Mouse (Mus musculus): ENCODE results near the gene Kdm5a. TPM values are rescaled to one million over a fixed set of nuclear protein-coding genes. Genes with fewer than 3 reads are reported as not detected.

Kdm5a gene
- polyA plus RNA-seq, 1 experiment = 19.2 TPM

- peaks cover 12% of the 10 kb centered on the region; the same call in 1 of the 2 replicates for H3K4me1 ChIP-seq (ENCODE audit: control insufficient read depth, insufficient read depth, insufficient read length, low read length)
- peak overlapping the region; percentile 81 for H3K4me3 ChIP-seq (ENCODE audit: insufficient read depth, low read depth, low read length)
- peak overlapping the region; percentile 58 for H3K27ac ChIP-seq (replicated peaks; ENCODE audit: low read depth, low read length)
Observed at GRCm38 (mm10) chr6:120365051-120365450, 1.1 kb downstream of the Kdm5a start.

- Histone ChIP-seq H3K4me3 (ENCODE audit: insufficient read depth, low read depth, low read length) (no peak overlapping the region), H3K27ac (replicated peaks; ENCODE audit: low read depth, low read length) (no peak overlapping the region), H3K4me1 (ENCODE audit: control insufficient read depth, insufficient read depth, insufficient read length, low read length) (no peaks in the 10 kb centered on the region)
Observed at GRCm38 (mm10) chr6:120376736-120377135, 12.8 kb downstream of the Kdm5a start.

- Histone ChIP-seq H3K4me3 (ENCODE audit: insufficient read depth, low read depth, low read length) (no peak overlapping the region), H3K27ac (replicated peaks; ENCODE audit: low read depth, low read length) (no peak overlapping the region), H3K4me1 (ENCODE audit: control insufficient read depth, insufficient read depth, insufficient read length, low read length) (no peaks in the 10 kb centered on the region)
Observed at GRCm38 (mm10) chr6:120390054-120390453, 26.1 kb downstream of the Kdm5a start.

GRCm38 (mm10) chr6:120392811-120393210 lies 28.9 kb downstream of the Kdm5a start:
- Histone ChIP-seq H3K27ac (replicated peaks; ENCODE audit: low read depth, low read length) (no peak overlapping the region), H3K4me1 (ENCODE audit: control insufficient read depth, insufficient read depth, insufficient read length, low read length) (no peaks in the 10 kb centered on the region), H3K4me3 (ENCODE audit: insufficient read depth, low read depth, low read length) (no peak overlapping the region)

GRCm38 (mm10) chr6:120395622-120396345 lies 31.9 kb downstream of the Kdm5a start:
- no peak overlapping the region for H3K27ac ChIP-seq (replicated peaks; ENCODE audit: low read depth, low read length)
- H3K4me1 ChIP-seq (ENCODE audit: control insufficient read depth, insufficient read depth, insufficient read length, low read length) = no peaks in the 10 kb centered on the region
- no peak overlapping the region for H3K4me3 ChIP-seq (ENCODE audit: insufficient read depth, low read depth, low read length)

GRCm38 (mm10) chr6:120403936-120404335 lies 40.0 kb downstream of the Kdm5a start:
- Histone ChIP-seq H3K4me1 (ENCODE audit: control insufficient read depth, insufficient read depth, insufficient read length, low read length) (no peaks in the 10 kb centered on the region), H3K27ac (replicated peaks; ENCODE audit: low read depth, low read length) (no peak overlapping the region), H3K4me3 (ENCODE audit: insufficient read depth, low read depth, low read length) (no peak overlapping the region)

- no peak overlapping the region for H3K27ac ChIP-seq (replicated peaks; ENCODE audit: low read depth, low read length)
- no peak overlapping the region for H3K4me3 ChIP-seq (ENCODE audit: insufficient read depth, low read depth, low read length)
- peaks cover 3% of the 10 kb centered on the region; the same call in 1 of the 2 replicates for H3K4me1 ChIP-seq (ENCODE audit: control insufficient read depth, insufficient read depth, insufficient read length, low read length)
Observed at GRCm38 (mm10) chr6:120438161-120438560, 74.2 kb downstream of the Kdm5a start.

- Histone ChIP-seq H3K4me1 (ENCODE audit: control insufficient read depth, insufficient read depth, insufficient read length, low read length) (peaks cover 3% of the 10 kb centered on the region; the same call in 1 of the 2 replicates), H3K4me3 (ENCODE audit: insufficient read depth, low read depth, low read length) (no peak overlapping the region), H3K27ac (replicated peaks; ENCODE audit: low read depth, low read length) (no peak overlapping the region; the same call in 1 of the 2 replicates)
Observed at GRCm38 (mm10) chr6:120442171-120442749, 78.3 kb downstream of the Kdm5a start.

GRCm38 (mm10) chr6:120443363-120444355 lies 79.7 kb downstream of the Kdm5a start:
- Histone ChIP-seq H3K4me3 (ENCODE audit: insufficient read depth, low read depth, low read length) (no peak overlapping the region), H3K27ac (replicated peaks; ENCODE audit: low read depth, low read length) (no peak overlapping the region), H3K4me1 (ENCODE audit: control insufficient read depth, insufficient read depth, insufficient read length, low read length) (peaks cover 3% of the 10 kb centered on the region; the same call in 1 of the 2 replicates)

- Histone ChIP-seq H3K27ac (replicated peaks; ENCODE audit: low read depth, low read length) (no peak overlapping the region), H3K4me3 (ENCODE audit: insufficient read depth, low read depth, low read length) (no peak overlapping the region), H3K4me1 (ENCODE audit: control insufficient read depth, insufficient read depth, insufficient read length, low read length) (peaks cover 6% of the 10 kb centered on the region; the same call in 1 of the 2 replicates)
Observed at GRCm38 (mm10) chr6:120450208-120450607, 86.3 kb downstream of the Kdm5a start.

- H3K4me1 ChIP-seq (ENCODE audit: control insufficient read depth, insufficient read depth, insufficient read length, low read length) = peaks cover 6% of the 10 kb centered on the region; the same call in 1 of the 2 replicates
- no peak overlapping the region for H3K4me3 ChIP-seq (ENCODE audit: insufficient read depth, low read depth, low read length)
- H3K27ac ChIP-seq (replicated peaks; ENCODE audit: low read depth, low read length) = no peak overlapping the region
Observed at GRCm38 (mm10) chr6:120452384-120453102, 88.6 kb downstream of the Kdm5a start.

GRCm38 (mm10) chr6:120453103-120453445 lies 89.2 kb downstream of the Kdm5a start:
- no peak overlapping the region for H3K27ac ChIP-seq (replicated peaks; ENCODE audit: low read depth, low read length)
- H3K4me3 ChIP-seq (ENCODE audit: insufficient read depth, low read depth, low read length) = no peak overlapping the region
- H3K4me1 ChIP-seq (ENCODE audit: control insufficient read depth, insufficient read depth, insufficient read length, low read length) = peaks cover 6% of the 10 kb centered on the region; the same call in 1 of the 2 replicates

- no peak overlapping the region for H3K27ac ChIP-seq (replicated peaks; ENCODE audit: low read depth, low read length)
- H3K4me3 ChIP-seq (ENCODE audit: insufficient read depth, low read depth, low read length) = no peak overlapping the region
- peaks cover 6% of the 10 kb centered on the region; the same call in 1 of the 2 replicates for H3K4me1 ChIP-seq (ENCODE audit: control insufficient read depth, insufficient read depth, insufficient read length, low read length)
Observed at GRCm38 (mm10) chr6:120453556-120453955, 89.6 kb downstream of the Kdm5a start.

GRCm38 (mm10) chr6:120454627-120455077 lies 90.7 kb downstream of the Kdm5a start:
- Histone ChIP-seq H3K4me1 (ENCODE audit: control insufficient read depth, insufficient read depth, insufficient read length, low read length) (peaks cover 6% of the 10 kb centered on the region; the same call in 1 of the 2 replicates), H3K27ac (replicated peaks; ENCODE audit: low read depth, low read length) (0 out of 2 replicates have a peak overlapping the region, but pooled peaks have one; percentile 4), H3K4me3 (ENCODE audit: insufficient read depth, low read depth, low read length) (peak overlapping the region; percentile 12; the same call in 1 of the 2 replicates)

Data from brown adipose tissue, adult 24 weeks (tissue).